Mouse (Mus musculus): ENCODE results near the gene Fxyd7.

Gene Fxyd7

GRCm38 (mm10) chr7:31051321-31052021, at the start of gene Fxyd7:
Gene Fxyd7, minus strand, starts transcription at chr7:31051467.
- DNase-seq: peak; percentile 51 to 59

GRCm38 (mm10) chr7:31100786-31101185, 49.5 kb upstream of the Fxyd7 start:
- no peak for DNase-seq

GRCm38 (mm10) chr7:31099612-31099982, 48.3 kb upstream of the Fxyd7 start:
- DNase-seq: no peak

GRCm38 (mm10) chr7:31098697-31099611, 47.7 kb upstream of the Fxyd7 start:
- DNase-seq: peak in 1 of 2 experiments; percentile 28

GRCm38 (mm10) chr7:31097583-31098248, 46.4 kb upstream of the Fxyd7 start:
- DNase-seq: peak; percentile 91 to 92

GRCm38 (mm10) chr7:31096892-31097564, 45.8 kb upstream of the Fxyd7 start:
- no peak for DNase-seq

- DNase-seq: peak; percentile 49 to 58
Observed at GRCm38 (mm10) chr7:31094774-31095501, 43.7 kb upstream of the Fxyd7 start.

GRCm38 (mm10) chr7:31089721-31090120, 38.5 kb upstream of the Fxyd7 start:
- no peak for DNase-seq

GRCm38 (mm10) chr7:31088206-31088605, 36.9 kb upstream of the Fxyd7 start:
- no peak for DNase-seq

GRCm38 (mm10) chr7:31087262-31087661, 36.0 kb upstream of the Fxyd7 start:
- no peak for DNase-seq

GRCm38 (mm10) chr7:31086175-31086755, 35.0 kb upstream of the Fxyd7 start:
- DNase-seq: no peak

GRCm38 (mm10) chr7:31085171-31085570, 33.9 kb upstream of the Fxyd7 start:
- DNase-seq: no peak

- no peak for DNase-seq
Observed at GRCm38 (mm10) chr7:31084140-31084539, 32.9 kb upstream of the Fxyd7 start.

GRCm38 (mm10) chr7:31082831-31083588, 31.7 kb upstream of the Fxyd7 start:
- peak; percentile 58 to 60 for DNase-seq

- DNase-seq: no peak
Observed at GRCm38 (mm10) chr7:31082106-31082505, 30.8 kb upstream of the Fxyd7 start.

- no peak for DNase-seq
Observed at GRCm38 (mm10) chr7:31081106-31081505, 29.8 kb upstream of the Fxyd7 start.

GRCm38 (mm10) chr7:31080611-31081010, 29.3 kb upstream of the Fxyd7 start:
- no peak for DNase-seq

GRCm38 (mm10) chr7:31079670-31080069, 28.4 kb upstream of the Fxyd7 start:
- no peak for DNase-seq

GRCm38 (mm10) chr7:31077885-31078445, 26.7 kb upstream of the Fxyd7 start:
- DNase-seq: peak in 1 of 2 experiments; percentile 55

- no peak for DNase-seq
Observed at GRCm38 (mm10) chr7:31077470-31077869, 26.2 kb upstream of the Fxyd7 start.
